Mouse (Mus musculus) thymus, postnatal 0 days (tissue): ENCODE measurements around the gene Carm1. TPM values are rescaled to one million over a fixed set of nuclear protein-coding genes. Genes with fewer than 3 reads are reported as not detected.
A peak's percentile ranks its signal among the peaks of the same experiment; 100 is the strongest.
"Not testable (repeated sequence)": the region's sequence is repeated elsewhere in the genome, so short reads cannot be mapped to it uniquely, and the experiment has no call there.

ENCODE experiments used
- DNase-seq: peaks from one replicate; pipeline ENCODE4 v3.0.0-alpha.2; 2015; ENCODE audit warnings: low spot score
- polyA plus RNA-seq: library from polyadenylated mRNA; unstranded; fragments of >200 nt; fragmentation: Nextera tagmentation; extraction: Ambion mirVana; gene quantifications from 2 replicates; pipeline ENCODE4 v1.2.1, GENCODE M21; 2015

The Carm1 gene
- 10.9 and 12.4 TPM in 2 replicates for polyA plus RNA-seq

GRCm38 (mm10) chr9:21546789-21547074 is at the start of gene Carm1:
Gene Carm1 (plus strand): TSS chr9:21546894.
- no peak for DNase-seq

- DNase-seq, result no peak
Observed at GRCm38 (mm10) chr9:21497050-21497542, 49.6 kb upstream of the Carm1 start.

- DNase-seq, result no peak
Observed at GRCm38 (mm10) chr9:21497664-21498063, 49.0 kb upstream of the Carm1 start.

- DNase-seq, result no peak
Observed at GRCm38 (mm10) chr9:21498284-21498902, 48.3 kb upstream of the Carm1 start.

- no peak for DNase-seq
Observed at GRCm38 (mm10) chr9:21503352-21503751, 43.3 kb upstream of the Carm1 start.

- DNase-seq, result no peak
Observed at GRCm38 (mm10) chr9:21505767-21506166, 40.9 kb upstream of the Carm1 start.

- no peak for DNase-seq
Observed at GRCm38 (mm10) chr9:21507753-21508430, 38.8 kb upstream of the Carm1 start.

- DNase-seq, result no peak
Observed at GRCm38 (mm10) chr9:21508871-21509404, 37.8 kb upstream of the Carm1 start.

GRCm38 (mm10) chr9:21509772-21510688 is 36.7 kb upstream of the Carm1 start, which contains the start of gene Tmed1:
Gene Tmed1 (minus strand): TSS chr9:21510252.
- DNase-seq, result peak; percentile 91

- no peak for DNase-seq
Observed at GRCm38 (mm10) chr9:21510689-21511015, 36.0 kb upstream of the Carm1 start.

- no peak for DNase-seq
Observed at GRCm38 (mm10) chr9:21511052-21511451, 35.6 kb upstream of the Carm1 start.

- no peak for DNase-seq
Observed at GRCm38 (mm10) chr9:21513466-21513865, 33.2 kb upstream of the Carm1 start.

GRCm38 (mm10) chr9:21517947-21518495 is 28.7 kb upstream of the Carm1 start:
- no peak for DNase-seq

GRCm38 (mm10) chr9:21518690-21519089 is 28.0 kb upstream of the Carm1 start:
- DNase-seq, result not testable (repeated sequence)

- no peak for DNase-seq
Observed at GRCm38 (mm10) chr9:21525142-21525936, 21.4 kb upstream of the Carm1 start.

GRCm38 (mm10) chr9:21525937-21526633 is 20.6 kb upstream of the Carm1 start, which contains the start of gene AB124611:
Gene AB124611 (plus strand): TSS chr9:21526176.
- peak; percentile 68 for DNase-seq

GRCm38 (mm10) chr9:21526634-21526944 is 20.1 kb upstream of the Carm1 start:
- DNase-seq, result no peak

- DNase-seq, result no peak
Observed at GRCm38 (mm10) chr9:21527100-21527801, 19.4 kb upstream of the Carm1 start.

- no peak for DNase-seq
Observed at GRCm38 (mm10) chr9:21527917-21528324, 18.8 kb upstream of the Carm1 start.
